Mouse (Mus musculus): ENCODE results near the gene Pif1. TPM values are rescaled to one million over a fixed set of nuclear protein-coding genes. Genes with fewer than 3 reads are reported as not detected.

Pif1 gene
- polyA plus RNA-seq, 1 experiment from 2014 or later, result 2.1 TPM

GRCm38 (mm10) chr9:65600951-65601350 lies 14.0 kb downstream of the Pif1 start:
- no peaks in the 10 kb centered on the region for H3K36me3 ChIP-seq (ENCODE audit: control insufficient read depth, insufficient read depth, low read length)
- no peak overlapping the region for H3K27ac ChIP-seq (ENCODE audit: low read length)
- ATAC-seq, result no peak
- H3K4me2 ChIP-seq (ENCODE audit: low read length), result no peak overlapping the region
- 78% methylated on average over 2 of the region's 2 CpGs for WGBS
- H3K9me3 ChIP-seq (replicated peaks; ENCODE audit: control insufficient read depth, low read length, poor library complexity, severe bottlenecking), result no peaks in the 10 kb centered on the region
- H3K9ac ChIP-seq (ENCODE audit: low read depth, low read length), result no peak overlapping the region
- no peaks in the 10 kb centered on the region for H3K27me3 ChIP-seq (ENCODE audit: control insufficient read depth, insufficient read depth, low read depth, low read length)
- H3K4me3 ChIP-seq (ENCODE audit: low read depth, low read length), result no peak overlapping the region
- peaks cover 2% of the 10 kb centered on the region; the same call in 1 of the 2 replicates for H3K4me1 ChIP-seq (ENCODE audit: control insufficient read depth, insufficient read depth, low read length)

- ATAC-seq, result no peak
- no peak overlapping the region for H3K27ac ChIP-seq (ENCODE audit: low read length)
- 53% methylated on average over 8 of the region's 8 CpGs for WGBS
Measured at GRCm38 (mm10) chr9:65603401-65604102, 16.6 kb downstream of the Pif1 start.

GRCm38 (mm10) chr9:65605471-65606136 lies 18.6 kb downstream of the Pif1 start:
- no peaks in the 10 kb centered on the region for H3K9me3 ChIP-seq (replicated peaks; ENCODE audit: control insufficient read depth, low read length, poor library complexity, severe bottlenecking)
- H3K27ac ChIP-seq (ENCODE audit: low read length), result no peak overlapping the region
- H3K9ac ChIP-seq (ENCODE audit: low read depth, low read length), result peak overlapping the region; percentile 58; the same call in 1 of the 2 replicates
- peaks cover 3% of the 10 kb centered on the region; the same call in 1 of the 2 replicates for H3K27me3 ChIP-seq (ENCODE audit: control insufficient read depth, insufficient read depth, low read depth, low read length)
- 7% methylated on average over 9 of the region's 9 CpGs for WGBS
- ATAC-seq, result peak; percentile 84
- peak overlapping the region; percentile 27 for H3K4me3 ChIP-seq (ENCODE audit: low read depth, low read length)
- peak overlapping the region; percentile 57 for H3K4me2 ChIP-seq (ENCODE audit: low read length)
- 0 out of 2 replicates have a peak, but pooled peaks cover 2% of the 10 kb centered on the region for H3K4me1 ChIP-seq (ENCODE audit: control insufficient read depth, insufficient read depth, low read length)
- H3K36me3 ChIP-seq (ENCODE audit: control insufficient read depth, insufficient read depth, low read length), result no peaks in the 10 kb centered on the region

More at GRCm38 (mm10) chr9:65603401-65604102, 16.6 kb downstream of the Pif1 start:
- peaks cover 2% of the 10 kb centered on the region; the same call in 1 of the 2 replicates for H3K4me1 ChIP-seq (ENCODE audit: control insufficient read depth, insufficient read depth, low read length)
- no peak overlapping the region for H3K9ac ChIP-seq (ENCODE audit: low read depth, low read length)
- no peaks in the 10 kb centered on the region for H3K36me3 ChIP-seq (ENCODE audit: control insufficient read depth, insufficient read depth, low read length)
- H3K4me3 ChIP-seq (ENCODE audit: low read depth, low read length), result no peak overlapping the region
- peaks cover 3% of the 10 kb centered on the region; the same call in 1 of the 2 replicates for H3K27me3 ChIP-seq (ENCODE audit: control insufficient read depth, insufficient read depth, low read depth, low read length)
- H3K4me2 ChIP-seq (ENCODE audit: low read length), result no peak overlapping the region
- no peaks in the 10 kb centered on the region for H3K9me3 ChIP-seq (replicated peaks; ENCODE audit: control insufficient read depth, low read length, poor library complexity, severe bottlenecking)

- Histone ChIP-seq H3K27ac (ENCODE audit: low read length) (no peak overlapping the region), H3K4me2 (ENCODE audit: low read length) (no peak overlapping the region), H3K36me3 (ENCODE audit: control insufficient read depth, insufficient read depth, low read length) (no peaks in the 10 kb centered on the region), H3K4me1 (ENCODE audit: control insufficient read depth, insufficient read depth, low read length) (0 out of 2 replicates have a peak, but pooled peaks cover 2% of the 10 kb centered on the region), H3K4me3 (ENCODE audit: low read depth, low read length) (no peak overlapping the region), H3K9me3 (replicated peaks; ENCODE audit: control insufficient read depth, low read length, poor library complexity, severe bottlenecking) (no peaks in the 10 kb centered on the region), H3K27me3 (ENCODE audit: control insufficient read depth, insufficient read depth, low read depth, low read length) (peaks cover 3% of the 10 kb centered on the region; the same call in 1 of the 2 replicates), H3K9ac (ENCODE audit: low read depth, low read length) (no peak overlapping the region)
- 40% methylated on average over 9 of the region's 9 CpGs for WGBS
- ATAC-seq, result no peak
Measured at GRCm38 (mm10) chr9:65606321-65607109, 19.6 kb downstream of the Pif1 start.

- no peak overlapping the region for H3K9ac ChIP-seq (ENCODE audit: low read depth, low read length)
- H3K9me3 ChIP-seq (replicated peaks; ENCODE audit: control insufficient read depth, low read length, poor library complexity, severe bottlenecking), result no peaks in the 10 kb centered on the region
- H3K36me3 ChIP-seq (ENCODE audit: control insufficient read depth, insufficient read depth, low read length), result no peaks in the 10 kb centered on the region
- H3K4me1 ChIP-seq (ENCODE audit: control insufficient read depth, insufficient read depth, low read length), result 0 out of 2 replicates have a peak, but pooled peaks cover 2% of the 10 kb centered on the region
- WGBS, result 57% methylated on average over 2 of the region's 2 CpGs
- no peak overlapping the region for H3K4me3 ChIP-seq (ENCODE audit: low read depth, low read length)
- H3K27ac ChIP-seq (ENCODE audit: low read length), result no peak overlapping the region
- ATAC-seq, result no peak
- H3K4me2 ChIP-seq (ENCODE audit: low read length), result no peak overlapping the region
- peaks cover 3% of the 10 kb centered on the region; the same call in 1 of the 2 replicates for H3K27me3 ChIP-seq (ENCODE audit: control insufficient read depth, insufficient read depth, low read depth, low read length)
Measured at GRCm38 (mm10) chr9:65607120-65607519, 20.2 kb downstream of the Pif1 start.

- no peaks in the 10 kb centered on the region for H3K27me3 ChIP-seq (ENCODE audit: control insufficient read depth, insufficient read depth, low read depth, low read length)
- H3K9ac ChIP-seq (ENCODE audit: low read depth, low read length), result no peak overlapping the region
- 86% methylated on average over 5 of the region's 5 CpGs for WGBS
- no peak overlapping the region for H3K4me2 ChIP-seq (ENCODE audit: low read length)
- no peaks in the 10 kb centered on the region for H3K4me1 ChIP-seq (ENCODE audit: control insufficient read depth, insufficient read depth, low read length)
- ATAC-seq, result no peak
- no peak overlapping the region for H3K27ac ChIP-seq (ENCODE audit: low read length)
- H3K4me3 ChIP-seq (ENCODE audit: low read depth, low read length), result no peak overlapping the region
- H3K9me3 ChIP-seq (replicated peaks; ENCODE audit: control insufficient read depth, low read length, poor library complexity, severe bottlenecking), result no peaks in the 10 kb centered on the region
- H3K36me3 ChIP-seq (ENCODE audit: control insufficient read depth, insufficient read depth, low read length), result no peaks in the 10 kb centered on the region
Measured at GRCm38 (mm10) chr9:65611969-65612486, 25.1 kb downstream of the Pif1 start.

GRCm38 (mm10) chr9:65613098-65613497 lies 26.1 kb downstream of the Pif1 start:
- no peaks in the 10 kb centered on the region for H3K27me3 ChIP-seq (ENCODE audit: control insufficient read depth, insufficient read depth, low read depth, low read length)
- no peak for ATAC-seq
- no peaks in the 10 kb centered on the region for H3K9me3 ChIP-seq (replicated peaks; ENCODE audit: control insufficient read depth, low read length, poor library complexity, severe bottlenecking)
- no peak overlapping the region for H3K4me2 ChIP-seq (ENCODE audit: low read length)
- 47% methylated on average over 2 of the region's 2 CpGs for WGBS
- no peak overlapping the region for H3K9ac ChIP-seq (ENCODE audit: low read depth, low read length)
- H3K36me3 ChIP-seq (ENCODE audit: control insufficient read depth, insufficient read depth, low read length), result no peaks in the 10 kb centered on the region
- H3K27ac ChIP-seq (ENCODE audit: low read length), result no peak overlapping the region
- no peak overlapping the region for H3K4me3 ChIP-seq (ENCODE audit: low read depth, low read length)
- H3K4me1 ChIP-seq (ENCODE audit: control insufficient read depth, insufficient read depth, low read length), result no peaks in the 10 kb centered on the region

GRCm38 (mm10) chr9:65619311-65619710 lies 32.4 kb downstream of the Pif1 start:
- H3K27ac ChIP-seq (ENCODE audit: low read length), result no peak overlapping the region
- H3K9me3 ChIP-seq (replicated peaks; ENCODE audit: control insufficient read depth, low read length, poor library complexity, severe bottlenecking), result no peaks in the 10 kb centered on the region
- H3K27me3 ChIP-seq (ENCODE audit: control insufficient read depth, insufficient read depth, low read depth, low read length), result no peaks in the 10 kb centered on the region
- H3K4me3 ChIP-seq (ENCODE audit: low read depth, low read length), result no peak overlapping the region
- no peak for ATAC-seq
- H3K36me3 ChIP-seq (ENCODE audit: control insufficient read depth, insufficient read depth, low read length), result no peaks in the 10 kb centered on the region
- H3K4me1 ChIP-seq (ENCODE audit: control insufficient read depth, insufficient read depth, low read length), result no peaks in the 10 kb centered on the region
- 61% methylated on average over 3 of the region's 3 CpGs for WGBS
- no peak overlapping the region for H3K4me2 ChIP-seq (ENCODE audit: low read length)
- no peak overlapping the region for H3K9ac ChIP-seq (ENCODE audit: low read depth, low read length)
